Mouse (Mus musculus): ENCODE results near the gene Samhd1.
"Not testable (repeated sequence)": the region's sequence is repeated elsewhere in the genome, so short reads cannot be mapped to it uniquely, and the experiment has no call there.

Samhd1 gene

DNA sequence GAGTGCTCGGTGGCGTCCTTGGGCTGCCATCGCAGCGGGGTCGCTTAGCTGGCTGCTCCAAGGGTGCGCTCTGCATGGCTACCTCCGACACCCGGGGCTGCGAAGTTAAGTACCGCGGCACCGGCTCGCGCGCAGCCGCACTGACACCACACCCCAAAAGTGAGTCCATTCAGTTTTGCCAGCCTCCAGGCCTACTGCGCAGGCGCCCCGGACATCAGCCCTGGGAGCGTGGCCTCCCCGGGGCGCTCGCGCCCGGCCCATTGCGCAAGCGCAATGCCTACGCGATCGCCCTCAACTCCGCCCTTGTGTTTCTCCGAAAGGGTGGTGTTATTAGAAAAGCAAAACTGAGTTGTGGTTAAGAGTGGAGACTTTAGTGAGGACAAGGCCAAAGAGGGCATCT, at the start of gene Samhd1:
Samhd1 (minus strand) TSS at position 252 of the 400 bp plus-strand sequence.
- DNase-seq (ENCODE audit: low read depth, low spot score), result peak; percentile 97

DNA sequence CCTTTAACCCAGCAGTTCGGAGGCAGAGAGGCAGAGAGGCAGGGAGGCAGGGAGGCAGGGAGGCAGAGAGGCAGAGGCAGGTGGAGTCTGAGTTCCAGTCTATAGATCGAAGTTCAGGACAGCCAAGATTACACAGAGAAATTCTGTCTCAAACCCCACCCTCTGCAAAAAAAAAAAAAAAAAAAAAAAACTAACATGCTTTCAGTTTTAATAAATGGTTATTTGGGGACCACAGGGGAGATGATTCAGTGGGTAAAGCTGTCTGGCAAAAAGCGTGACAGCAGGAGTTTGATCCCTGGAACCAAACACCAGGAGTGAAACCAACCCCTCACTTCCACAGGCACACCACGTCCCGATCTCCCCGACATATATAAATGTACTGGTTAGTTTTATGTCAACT, 43.1 kb upstream of the Samhd1 start:
- DNase-seq (ENCODE audit: low read depth, low spot score), result no peak

DNA sequence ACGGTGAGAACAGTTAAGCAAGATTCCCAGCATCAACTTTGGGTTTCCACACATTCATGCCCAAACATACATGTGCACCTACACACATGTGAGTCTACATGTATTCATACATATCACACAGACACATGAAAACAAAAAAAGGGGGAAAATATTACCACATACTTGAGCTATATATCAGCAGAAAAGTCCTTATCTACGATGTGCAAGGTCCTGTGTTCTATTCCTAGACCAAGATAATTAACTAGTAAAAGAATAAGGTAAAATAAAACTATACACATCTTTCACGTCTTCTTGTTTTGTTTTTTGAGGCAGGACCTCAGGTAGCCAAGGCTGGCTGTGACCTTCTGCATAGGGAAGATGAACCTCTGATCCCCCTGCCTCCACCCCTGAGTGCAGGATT, 41.2 kb upstream of the Samhd1 start:
- no peak for DNase-seq (ENCODE audit: low read depth, low spot score)

DNA sequence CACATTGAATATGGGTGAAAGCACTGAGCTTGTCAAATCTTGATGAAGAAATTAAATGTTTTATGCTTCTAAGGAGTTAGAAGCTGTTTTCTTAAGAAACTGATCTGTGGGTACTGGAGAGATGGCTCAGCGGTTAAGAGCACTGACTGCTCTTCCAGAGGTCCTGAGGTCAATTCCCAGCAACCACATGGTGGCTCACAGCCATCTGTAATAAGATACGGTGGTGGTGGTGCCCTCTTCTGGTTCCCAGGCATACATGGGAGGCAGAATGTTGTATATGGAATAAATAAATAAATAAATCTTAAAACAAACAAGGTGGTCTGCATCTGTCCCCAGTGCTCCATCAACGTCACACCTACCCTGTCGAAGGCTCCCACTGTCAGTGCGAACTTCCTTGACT, 39.4 kb upstream of the Samhd1 start:
- DNase-seq (ENCODE audit: low read depth, low spot score), result peak; percentile 14

DNA sequence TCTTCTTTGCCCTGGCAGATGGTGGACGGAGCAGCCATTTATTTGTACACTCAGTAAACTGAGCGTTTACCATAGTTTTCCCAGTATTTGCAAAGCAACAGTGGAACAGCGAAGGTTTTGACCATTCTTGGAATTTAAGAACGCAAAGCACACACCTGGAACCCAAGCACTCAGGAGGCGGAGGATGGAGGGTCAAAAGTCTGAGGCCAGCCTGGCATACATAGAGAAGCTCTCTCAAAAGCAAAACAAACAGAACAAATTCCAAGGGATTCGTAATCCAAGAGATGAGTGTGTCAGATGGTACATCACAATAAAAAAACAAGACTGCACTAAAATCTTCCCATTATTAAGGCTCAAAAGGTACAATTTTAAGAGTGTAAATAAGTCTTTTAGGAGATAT, 38.5 kb upstream of the Samhd1 start:
- DNase-seq (ENCODE audit: low read depth, low spot score), result no peak

DNA sequence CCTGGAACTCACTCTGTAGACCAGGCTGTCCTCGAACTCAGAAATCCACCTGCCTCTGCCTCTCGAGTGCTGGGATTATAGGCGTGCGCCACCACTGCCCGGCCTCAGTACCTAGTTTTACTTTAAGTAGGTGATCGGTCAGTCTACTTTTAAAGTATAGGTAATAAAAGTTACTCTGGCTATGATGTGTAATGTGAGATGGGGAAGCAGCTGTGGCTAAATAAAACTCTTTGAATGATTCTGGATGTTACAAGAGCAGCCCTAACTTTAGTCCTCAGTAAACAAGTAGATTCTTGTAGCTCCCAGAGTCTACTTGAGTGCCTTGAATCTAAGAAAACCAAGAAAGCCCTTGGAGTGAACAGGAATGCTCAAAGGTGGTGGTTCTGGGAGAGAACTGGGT, 37.9 kb upstream of the Samhd1 start:
- DNase-seq (ENCODE audit: low read depth, low spot score), result no peak

DNA sequence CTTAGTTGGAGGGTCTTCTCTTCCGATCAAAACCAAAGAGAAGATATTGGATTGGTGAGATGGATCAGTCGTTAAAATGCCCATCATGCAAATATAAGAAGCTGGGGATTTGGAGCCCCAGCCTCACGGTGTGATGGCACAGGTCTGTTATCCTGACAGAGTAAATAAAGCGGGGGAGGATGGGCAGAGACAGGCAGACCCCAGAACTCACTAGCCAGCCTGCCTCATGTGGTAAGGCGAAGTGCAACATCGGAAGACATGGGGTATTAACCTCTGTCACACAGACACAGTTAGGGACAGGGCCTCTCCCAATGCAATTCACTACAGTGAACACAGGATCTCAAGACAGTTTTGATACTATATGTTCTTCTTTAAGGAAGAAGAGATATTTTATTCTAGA, 35.6 kb upstream of the Samhd1 start:
- no peak for DNase-seq (ENCODE audit: low read depth, low spot score)

DNA sequence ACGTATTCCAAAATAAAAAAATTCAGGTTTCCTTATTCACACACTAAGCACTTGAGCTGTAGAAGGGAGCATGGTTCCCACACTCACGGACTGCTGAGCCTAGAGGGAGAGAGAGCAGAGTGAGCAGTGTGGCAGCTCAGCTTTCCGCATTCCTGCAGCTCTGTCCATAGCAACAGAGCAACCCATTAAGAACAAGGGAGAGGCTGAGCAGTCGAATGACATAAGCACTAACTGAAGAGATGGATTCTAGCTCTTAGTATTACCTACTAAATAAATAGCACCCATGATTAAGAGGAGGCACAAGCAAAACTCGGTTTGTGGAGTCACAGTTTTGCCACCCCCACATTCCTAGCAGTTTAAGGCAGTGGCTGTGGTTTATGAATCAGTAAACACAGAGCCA, 35.1 kb upstream of the Samhd1 start:
- no peak for DNase-seq (ENCODE audit: low read depth, low spot score)

DNA sequence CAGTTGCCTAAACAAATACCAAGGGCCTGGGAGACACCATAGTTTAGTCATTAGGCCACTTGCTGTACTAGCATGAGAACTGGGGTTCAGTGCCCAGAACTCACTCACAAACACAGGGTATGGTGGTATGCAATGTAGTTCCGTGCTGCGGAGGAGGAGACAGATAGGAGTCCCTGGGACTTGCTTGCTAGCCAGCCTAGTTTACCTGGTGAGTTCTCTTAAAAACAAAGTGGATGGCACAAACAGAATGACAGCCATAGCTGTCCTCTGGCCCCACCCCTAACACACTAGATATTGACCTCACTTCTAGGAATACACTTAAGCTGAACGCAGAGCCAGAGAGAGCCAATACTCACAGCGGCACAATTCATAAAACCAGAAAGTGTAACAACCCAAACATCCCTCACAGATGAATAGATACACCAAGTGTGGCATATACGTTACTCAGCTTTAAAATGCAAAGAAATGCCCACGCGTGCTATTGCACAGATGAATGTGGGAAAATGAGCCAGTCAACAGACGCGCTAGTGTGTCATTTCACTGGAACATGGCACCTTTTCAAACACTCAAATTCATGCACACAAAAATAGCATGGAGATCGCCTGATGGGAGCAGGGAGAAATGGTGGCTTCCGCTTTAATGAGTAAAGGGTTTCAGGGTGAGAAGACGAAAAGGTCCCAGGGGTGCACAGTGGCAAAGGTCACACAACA, 31.5 kb upstream of the Samhd1 start:
- DNase-seq (ENCODE audit: low read depth, low spot score), result no peak

DNA sequence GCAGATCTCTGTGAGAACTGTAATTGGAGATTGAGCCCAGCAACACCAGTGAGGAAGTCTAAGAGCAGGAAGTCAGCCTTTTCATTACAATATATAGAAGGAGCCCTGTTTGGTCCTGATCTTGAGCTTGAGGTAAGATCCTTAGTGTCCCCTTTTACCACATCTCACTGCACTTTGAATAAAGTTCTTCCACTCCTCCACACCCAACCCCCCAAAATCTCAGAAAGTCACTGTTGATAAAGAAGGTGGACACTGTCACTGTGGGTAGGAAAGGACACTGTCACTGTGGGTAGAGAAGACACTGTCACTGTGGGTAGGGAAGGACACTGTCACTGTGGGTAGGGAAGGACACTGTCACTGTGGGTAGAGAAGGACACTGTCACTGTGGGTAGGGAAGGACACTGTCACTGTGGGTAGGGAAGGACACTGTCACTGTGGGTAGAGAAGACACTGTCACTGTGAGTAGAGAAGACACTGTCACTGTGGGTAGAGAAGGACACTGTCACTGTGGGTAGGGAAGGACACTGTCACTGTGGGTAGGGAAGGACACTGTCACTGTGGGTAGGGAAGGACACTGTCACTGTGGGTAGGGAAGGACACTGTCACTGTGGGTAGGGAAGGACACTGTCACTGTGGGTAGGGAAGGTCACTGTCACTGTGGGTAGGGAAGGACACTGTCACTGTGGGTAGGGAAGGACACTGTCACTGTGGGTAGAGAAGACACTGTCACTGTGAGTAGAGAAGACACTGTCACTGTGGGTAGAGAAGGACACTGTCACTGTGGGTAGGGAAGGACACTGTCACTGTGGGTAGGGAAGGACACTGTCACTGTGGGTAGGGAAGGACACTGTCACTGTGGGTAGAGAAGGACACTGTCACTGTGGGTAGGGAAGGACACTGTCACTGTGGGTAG, 30.5 kb upstream of the Samhd1 start:
- not testable (repeated sequence) for DNase-seq (ENCODE audit: low read depth, low spot score)

DNA sequence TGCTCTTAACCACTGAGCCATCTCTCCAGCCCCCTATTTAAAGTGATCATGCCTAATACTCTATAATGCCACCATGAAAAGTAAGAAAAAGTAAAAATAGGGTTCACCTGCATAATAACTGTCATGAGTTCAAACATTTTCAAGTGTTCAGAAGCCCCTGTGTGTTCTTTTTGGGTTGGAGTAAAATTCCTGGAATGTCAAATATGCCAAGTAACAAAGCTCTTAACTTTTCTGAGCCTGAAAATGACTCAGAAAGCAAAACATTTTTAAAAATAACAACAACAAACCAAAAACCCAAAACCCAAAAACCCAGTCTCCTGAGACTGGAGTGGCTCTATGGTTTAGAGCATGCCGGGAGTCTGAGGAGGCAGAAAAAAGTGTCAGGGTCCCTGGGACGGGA, 29.0 kb upstream of the Samhd1 start:
- DNase-seq (ENCODE audit: low read depth, low spot score), result no peak

DNA sequence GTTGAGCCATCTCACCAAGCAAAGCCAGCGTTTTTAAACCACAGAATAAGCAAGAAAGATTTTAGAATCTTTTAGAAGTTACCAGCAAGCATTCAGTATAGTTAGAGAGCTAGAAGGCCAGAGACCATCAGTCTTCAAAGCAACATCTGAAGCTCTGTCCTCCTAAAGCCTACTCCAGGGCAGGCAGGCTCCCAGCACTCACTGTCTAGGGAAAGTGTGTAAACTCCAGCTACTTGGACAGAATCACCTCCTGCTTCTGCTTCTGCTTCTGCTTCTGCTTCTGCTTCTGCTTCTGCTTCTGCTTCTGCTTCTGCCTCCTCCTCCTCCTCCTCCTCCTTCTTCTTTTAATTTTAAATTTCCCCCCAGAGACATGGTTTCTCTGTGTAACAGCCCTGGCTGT, 21.0 kb upstream of the Samhd1 start:
- no peak for DNase-seq (ENCODE audit: low read depth, low spot score)

DNA sequence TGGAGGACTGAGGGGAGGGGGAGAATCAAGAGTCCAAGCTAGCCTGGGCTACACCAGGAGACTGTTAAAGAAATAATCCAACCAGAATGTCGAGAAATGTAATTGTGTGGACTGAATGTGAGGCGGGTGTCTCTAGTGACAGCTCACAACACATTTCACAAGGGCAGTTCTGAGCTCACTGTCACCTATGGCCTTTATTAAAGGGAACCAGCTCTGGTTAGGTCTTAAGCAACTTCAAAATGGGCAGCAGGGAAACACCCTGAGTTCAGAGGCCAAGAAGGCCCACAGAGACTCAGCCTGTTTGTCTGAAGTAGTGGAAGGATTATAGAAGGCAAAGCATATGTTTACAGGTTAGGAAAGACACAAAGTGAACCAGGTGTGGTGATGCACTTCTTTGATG, 18.2 kb upstream of the Samhd1 start:
- no peak for DNase-seq (ENCODE audit: low read depth, low spot score)

DNA sequence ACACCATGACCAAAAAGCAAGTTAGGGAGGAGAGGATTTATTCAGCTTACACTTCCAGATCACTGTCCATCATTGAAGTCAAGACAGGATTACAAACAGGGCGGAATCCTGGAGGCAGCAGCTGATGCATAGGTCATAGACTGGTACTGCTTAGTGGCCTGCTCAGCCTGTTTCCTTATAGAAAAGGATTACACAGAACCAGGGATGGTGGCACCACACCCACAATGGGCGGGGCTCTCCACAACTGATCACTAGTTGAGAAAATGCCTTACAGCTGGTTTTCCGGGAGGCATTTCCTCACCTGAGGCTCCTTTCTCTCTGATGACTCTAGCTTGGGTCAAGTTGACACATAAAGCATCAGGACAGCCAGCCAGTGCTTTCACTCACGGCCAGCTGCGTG, 13.4 kb upstream of the Samhd1 start:
- no peak for DNase-seq (ENCODE audit: low read depth, low spot score)

DNA sequence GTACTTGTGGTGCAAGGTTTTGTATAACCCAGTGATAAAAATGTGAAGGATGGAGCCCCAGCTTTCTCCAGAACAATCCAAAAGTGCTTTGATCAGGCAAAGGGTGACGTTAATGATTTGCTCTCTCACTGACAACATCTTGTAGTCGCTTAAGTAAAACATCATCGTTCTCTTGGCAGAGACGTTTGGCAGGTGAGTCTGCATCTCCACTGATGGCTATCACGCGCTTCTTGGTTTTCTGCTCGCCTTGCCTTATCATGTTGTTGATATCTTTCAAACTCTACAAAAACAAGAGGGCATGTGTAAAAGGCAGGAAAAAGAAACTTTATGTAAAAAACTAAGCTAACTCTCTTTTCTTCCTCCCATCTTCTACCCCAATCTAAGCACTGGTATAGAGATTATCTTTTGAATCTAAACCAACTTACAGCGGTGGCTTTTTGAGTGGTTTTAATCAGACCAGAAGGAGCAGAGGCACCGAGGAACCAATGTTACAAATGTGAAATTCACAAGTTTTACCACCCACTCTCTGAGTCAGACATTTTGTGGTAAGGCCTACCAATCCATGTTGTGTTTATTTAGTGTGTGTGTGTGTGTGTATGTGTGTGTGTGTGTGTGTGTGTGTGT, 12.4 kb upstream of the Samhd1 start:
- DNase-seq (ENCODE audit: low read depth, low spot score), result peak; percentile 74

DNA sequence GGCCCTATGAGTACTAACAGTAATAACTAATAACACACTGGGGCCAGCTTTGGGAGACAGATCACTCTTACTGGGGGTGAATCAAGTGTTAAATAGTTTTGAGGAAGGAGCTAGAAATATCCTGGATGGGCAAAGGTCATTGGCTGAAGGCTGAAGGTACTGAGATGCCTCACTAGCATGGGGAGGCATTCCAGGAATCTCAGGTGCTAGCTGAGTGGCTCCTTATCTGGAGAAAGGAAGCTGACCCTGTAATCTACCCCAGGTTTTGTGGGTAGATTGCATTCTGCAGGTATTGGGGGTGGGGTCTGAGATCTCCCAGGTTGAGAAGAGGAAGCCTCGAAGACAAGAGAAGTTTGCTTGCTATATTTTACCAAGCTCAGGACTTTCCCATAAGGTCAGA, 10.1 kb upstream of the Samhd1 start:
- DNase-seq (ENCODE audit: low read depth, low spot score), result no peak

DNA sequence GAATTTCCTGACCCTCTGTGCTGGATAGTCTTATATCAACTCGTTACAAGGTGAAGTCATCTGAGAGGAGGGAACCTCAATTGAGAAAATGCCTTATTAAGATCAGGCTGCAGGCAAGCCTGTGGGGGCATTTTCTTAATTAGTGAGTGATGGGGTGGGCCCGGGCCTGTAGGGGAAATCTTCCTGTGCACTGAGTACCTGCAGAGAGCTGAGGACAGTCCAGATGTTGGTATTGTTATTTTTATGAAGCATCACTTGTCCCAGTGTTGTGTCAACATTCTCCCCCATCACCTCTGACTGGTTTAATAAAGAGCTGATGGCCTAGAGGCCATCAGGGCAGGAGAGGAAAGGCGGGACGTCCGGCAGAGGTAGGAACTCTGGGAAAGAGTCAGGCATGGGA, 9.1 kb upstream of the Samhd1 start:
- no peak for DNase-seq (ENCODE audit: low read depth, low spot score)

DNA sequence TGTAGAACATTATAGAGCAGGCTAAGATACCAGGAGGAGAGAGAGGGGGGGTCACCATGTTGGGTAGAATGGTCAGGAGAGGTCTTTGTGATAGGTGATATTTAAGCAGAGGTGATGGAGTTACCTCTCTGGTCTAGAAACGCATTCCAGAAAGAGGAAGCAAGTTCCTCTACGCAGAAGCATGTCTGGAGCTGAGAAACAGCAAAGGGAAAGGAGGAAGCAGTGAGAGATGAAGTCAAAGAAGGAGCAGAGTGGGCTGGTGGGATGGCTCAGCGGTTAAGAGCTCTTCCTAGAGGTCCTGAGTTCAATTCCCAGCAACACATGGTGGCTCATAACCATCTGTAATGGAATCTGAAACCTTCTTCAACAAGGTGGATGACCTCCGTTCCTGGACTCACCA, 6.9 kb upstream of the Samhd1 start:
- DNase-seq (ENCODE audit: low read depth, low spot score), result no peak

DNA sequence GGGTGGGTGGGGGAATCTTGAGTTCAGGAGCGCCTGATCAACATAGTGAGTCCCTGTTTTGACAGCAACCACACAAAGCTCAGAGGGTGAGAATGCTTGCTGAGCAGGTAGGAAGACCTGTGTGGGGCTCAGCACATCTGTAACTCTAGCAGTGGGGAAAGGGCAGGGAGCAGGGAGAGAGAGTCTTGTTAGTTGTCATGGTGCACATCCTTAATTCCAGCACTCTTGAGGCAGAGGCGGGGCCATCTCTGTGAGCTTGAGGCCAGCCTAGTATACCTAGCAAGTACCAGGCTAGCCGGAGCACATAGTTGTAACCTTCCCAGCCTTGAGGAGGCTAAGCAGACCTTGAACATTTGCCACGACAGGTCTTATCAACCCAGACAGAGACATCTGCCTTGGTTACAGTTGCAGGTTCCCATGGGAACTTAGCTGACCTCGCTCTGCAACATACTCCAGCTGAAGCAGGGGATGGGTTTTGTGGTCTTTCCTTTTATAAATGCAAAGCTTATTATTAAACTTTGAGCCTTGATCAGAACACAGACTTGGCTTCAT, 4.3 kb upstream of the Samhd1 start:
- DNase-seq (ENCODE audit: low read depth, low spot score), result no peak

DNA sequence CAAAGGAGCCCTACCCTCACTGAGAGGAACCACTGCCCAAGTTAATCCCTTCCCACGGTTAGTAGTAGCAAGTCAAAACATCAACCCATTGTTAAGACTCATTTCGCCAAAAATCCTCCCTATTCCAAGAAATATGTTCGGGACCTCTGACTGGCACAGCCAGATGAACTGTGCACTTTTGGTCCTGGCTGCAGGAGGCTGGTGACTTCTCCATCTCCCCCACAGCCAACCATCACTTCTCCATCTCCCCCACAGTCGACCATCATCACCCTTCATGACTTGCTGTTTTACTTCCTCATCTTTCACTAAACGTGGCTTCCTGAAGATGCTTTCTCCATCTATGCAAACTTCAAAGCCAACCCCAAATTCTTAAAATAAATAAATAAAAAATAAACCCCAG, 3.7 kb upstream of the Samhd1 start:
- DNase-seq (ENCODE audit: low read depth, low spot score), result no peak

DNA sequence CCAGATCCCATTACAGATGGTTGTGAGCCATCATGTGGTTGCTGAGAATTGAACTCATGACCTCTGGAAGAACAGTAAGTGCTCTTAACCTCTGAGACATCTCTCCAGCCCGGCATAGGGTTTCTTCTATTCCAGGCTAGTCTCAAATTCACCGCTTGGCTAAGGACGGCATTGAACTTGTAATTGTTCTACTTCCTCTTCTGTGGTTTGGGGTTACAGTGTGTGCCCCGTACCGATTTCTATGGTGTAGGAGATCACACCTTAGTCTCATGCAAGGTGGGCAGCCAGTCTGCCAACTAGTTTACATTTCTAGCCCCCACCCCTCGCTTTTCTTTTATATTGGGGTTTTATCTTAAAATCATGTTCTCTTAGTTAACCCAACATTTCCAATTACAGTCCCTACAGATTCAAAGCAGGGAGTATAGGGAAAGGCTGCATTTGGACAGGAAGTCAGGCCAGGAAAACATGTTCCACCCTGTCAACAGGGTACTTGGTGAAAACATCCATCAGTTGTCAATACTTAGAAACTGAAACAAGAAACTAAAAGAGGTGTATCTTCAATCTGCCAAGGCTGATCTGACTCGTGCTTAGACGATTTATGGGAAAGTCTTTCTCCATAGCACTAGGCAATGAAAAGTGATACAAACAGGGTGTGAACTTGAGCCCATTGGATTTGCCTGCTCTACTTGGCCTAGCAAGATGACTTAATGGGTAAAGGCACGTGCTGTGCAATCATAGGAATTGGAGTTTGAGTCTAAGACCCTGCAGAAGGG, 3.1 kb upstream of the Samhd1 start:
- DNase-seq (ENCODE audit: low read depth, low spot score), result peak; percentile 59

DNA sequence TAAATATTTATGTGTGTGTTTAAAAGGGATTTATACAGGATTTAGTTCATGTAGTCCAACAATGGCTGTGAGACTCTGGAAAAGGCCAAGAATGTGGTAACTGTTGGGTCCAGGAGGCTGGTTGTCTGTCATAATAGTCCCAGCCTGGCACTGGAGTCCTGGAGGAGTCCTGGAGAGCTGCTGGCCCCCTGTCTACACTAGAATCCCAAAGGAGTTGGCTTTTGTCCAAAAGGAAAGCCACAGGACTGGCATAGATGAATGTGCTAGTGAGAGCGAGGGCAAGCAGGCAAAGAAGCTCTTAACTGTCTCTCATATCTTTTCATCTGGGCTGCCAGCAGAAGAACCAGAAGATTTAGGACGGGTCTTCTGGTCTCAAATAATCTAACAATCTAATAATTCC, 1.6 kb upstream of the Samhd1 start:
- DNase-seq (ENCODE audit: low read depth, low spot score), result no peak

Measured in CD4-positive, CD25-positive, alpha-beta regulatory T cell, adult 2 months (primary cell).